Mouse (Mus musculus): ENCODE data around the gene Apbb2.

DNA sequence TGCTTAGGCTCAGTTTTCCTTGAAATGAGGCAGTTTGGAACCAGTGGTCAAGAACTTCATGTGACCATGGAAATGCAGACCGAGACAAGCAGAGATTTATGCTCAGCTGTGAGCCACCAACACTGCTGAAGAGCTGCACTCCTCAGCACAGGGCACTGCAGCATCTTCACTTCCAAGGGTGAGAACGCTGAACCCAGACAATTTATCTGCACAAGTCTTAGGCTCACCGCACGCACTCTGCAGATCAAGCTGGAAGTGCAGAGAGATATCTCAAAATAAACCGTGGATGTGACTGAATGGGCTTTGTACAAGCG lies 114.2 kb downstream of the Apbb2 start:
- no peak for TF ChIP-seq POLR2A (IDR thresholded peaks at IDR 0.05; ENCODE audit: insufficient read length, low read depth)
- no peak for TF ChIP-seq MAX (IDR thresholded peaks at IDR 0.05; ENCODE audit: low read depth)
- TF ChIP-seq TCF12 (IDR thresholded peaks at IDR 0.05; ENCODE audit: insufficient read depth, poor library complexity, severe bottlenecking), result no peak
- TF ChIP-seq USF1 (IDR thresholded peaks at IDR 0.05; ENCODE audit: low read depth), result no peak
- no peak for TF ChIP-seq E2F4 (IDR thresholded peaks at IDR 0.05; ENCODE audit: insufficient read depth)
- no peak for TF ChIP-seq MYOD1 (IDR thresholded peaks at IDR 0.05; ENCODE audit: control insufficient read depth in 1 of 3, insufficient read length in 2 of 3, low read depth in 2 of 3)
- TF ChIP-seq REST (IDR thresholded peaks at IDR 0.05; ENCODE audit: insufficient read depth, insufficient read length), result no peak
- no peak for TF ChIP-seq MYOG (IDR thresholded peaks at IDR 0.05; ENCODE audit: control insufficient read depth in 1 of 3, insufficient read depth in 1 of 3, insufficient read length in 2 of 3, low read depth in 2 of 3)
- no peak for TF ChIP-seq CEBPB (IDR thresholded peaks at IDR 0.05; ENCODE audit: insufficient read depth, poor library complexity, severe bottlenecking)
